Mouse (Mus musculus) neural tube, embryonic 13.5 days (tissue): ENCODE results near the gene Pih1d1. TPM values are rescaled to one million over a fixed set of nuclear protein-coding genes. Genes with fewer than 3 reads are reported as not detected.
"Not testable (repeated sequence)": the region's sequence is repeated elsewhere in the genome, so short reads cannot be mapped to it uniquely, and the experiment has no call there.

ENCODE experiments used
- ATAC-seq: fragments of 200-750 bp; cut with Nextera tagmentation; 2 replicates; pipeline ENCODE4 v1.8.0; 2017; ENCODE audit warnings: low read depth, mild to moderate bottlenecking, moderate TSS enrichment, moderate library complexity
- H3K27ac ChIP-seq: fragments of 300-500 bp; sonication (generic); replicated peaks from 2 replicates; pipeline ENCODE4 v1.5.1; 2015; ENCODE audit warnings: moderate library complexity, mild to moderate bottlenecking, inconsistent platforms
- H3K27me3 ChIP-seq: fragments of 300-500 bp; sonication (generic); 2 replicates; pipeline ENCODE4 v1.6.1; 2015; ENCODE audit warnings: mild to moderate bottlenecking, inconsistent platforms
- H3K36me3 ChIP-seq: fragments of 300-500 bp; sonication (generic); 2 replicates; pipeline ENCODE4 v1.6.1; 2015; ENCODE audit warnings: mild to moderate bottlenecking, inconsistent platforms
- H3K4me1 ChIP-seq: fragments of 300-500 bp; sonication (generic); replicated peaks from 2 replicates; pipeline ENCODE4 v1.6.1; 2015; ENCODE audit warnings: inconsistent platforms
- H3K4me2 ChIP-seq: fragments of 300-500 bp; sonication (generic); 2 replicates; pipeline ENCODE4 v1.6.1; 2015; ENCODE audit warnings: inconsistent platforms, mild to moderate bottlenecking, moderate library complexity
- H3K4me3 ChIP-seq: fragments of 300-500 bp; sonication (generic); 2 replicates; pipeline ENCODE4 v1.5.1; 2015; ENCODE audit warnings: mild to moderate bottlenecking, inconsistent platforms
- H3K9ac ChIP-seq: fragments of 300-500 bp; sonication (generic); 2 replicates; pipeline ENCODE4 v1.6.1; 2015; ENCODE audit warnings: moderate library complexity, mild to moderate bottlenecking, inconsistent platforms
- H3K9me3 ChIP-seq: fragments of 300-500 bp; sonication (generic); 2 replicates; pipeline ENCODE4 v1.6.1; 2016; ENCODE audit warnings: inconsistent platforms
- WGBS: fragments of 180-500 bp; shearing (Covaris S2); methylation state at CpG from one replicate; pipeline ENCODE4 v1.1.7; 2015; 5-methylcytosine and 5-hydroxymethylcytosine counted together
- polyA plus RNA-seq: library from polyadenylated mRNA; unstranded; fragments of >200 nt; fragmentation: Nextera tagmentation; extraction: Ambion mirVana; gene quantifications from 2 replicates; pipeline ENCODE4 v1.2.1, GENCODE M21; 2015

Pih1d1 gene
- 79.9 and 91.9 TPM in 2 replicates for polyA plus RNA-seq

GRCm38 (mm10) chr7:45154096-45154992, at the start of gene Pih1d1, which contains the start of gene Aldh16a1:
TSS of gene Pih1d1 (plus strand) at chr7:45154303.
TSS of gene Aldh16a1 (minus strand) at chr7:45154584.
- H3K4me3 ChIP-seq, result peak within 1 kb of the TSS; percentile 63
- H3K27me3 ChIP-seq, result no peaks in the 10 kb centered on the region
- 5% methylated on average over 69 of the region's 69 CpGs for WGBS

GRCm38 (mm10) chr7:45104941-45105340, 49.2 kb upstream of the Pih1d1 start:
- 0 out of 2 replicates have a peak, but pooled peaks cover 6% of the 10 kb centered on the region for H3K4me1 ChIP-seq

More at GRCm38 (mm10) chr7:45154096-45154992, at the start of gene Pih1d1, which contains the start of gene Aldh16a1:
- Histone ChIP-seq H3K27ac (peak within 1 kb of the TSS; percentile 96), H3K36me3 (peaks cover 22% of the 10 kb centered on the region), H3K4me1 (peaks cover 30% of the 10 kb centered on the region), H3K9ac (peak within 1 kb of the TSS; percentile 94), H3K9me3 (no peaks in the 10 kb centered on the region), H3K4me2 (peak within 1 kb of the TSS; percentile 81)
- ATAC-seq, result peak; percentile 97

GRCm38 (mm10) chr7:45105491-45105890, 48.6 kb upstream of the Pih1d1 start:
- no peak for ATAC-seq
- H3K9ac ChIP-seq, result no peak overlapping the region
- WGBS, result 78% methylated on average over 8 of the region's 8 CpGs

More at GRCm38 (mm10) chr7:45104941-45105340, 49.2 kb upstream of the Pih1d1 start:
- H3K36me3 ChIP-seq, result no peaks in the 10 kb centered on the region
- no peaks in the 10 kb centered on the region for H3K9me3 ChIP-seq
- H3K4me3 ChIP-seq, result no peak overlapping the region
- H3K4me2 ChIP-seq, result no peak overlapping the region
- no peak overlapping the region for H3K27ac ChIP-seq
- no peak for ATAC-seq
- H3K27me3 ChIP-seq, result no peaks in the 10 kb centered on the region
- no peak overlapping the region for H3K9ac ChIP-seq
- WGBS, result 80% methylated on average over 5 of the region's 5 CpGs

GRCm38 (mm10) chr7:45106441-45106840, 47.7 kb upstream of the Pih1d1 start:
- WGBS, result 21% methylated on average over 6 of the region's 6 CpGs
- no peak overlapping the region for H3K4me3 ChIP-seq
- no peaks in the 10 kb centered on the region for H3K36me3 ChIP-seq
- no peaks in the 10 kb centered on the region for H3K27me3 ChIP-seq
- 0 out of 2 replicates have a peak, but pooled peaks cover 6% of the 10 kb centered on the region for H3K4me1 ChIP-seq
- no peak for ATAC-seq
- H3K9ac ChIP-seq, result no peak overlapping the region
- no peak overlapping the region for H3K4me2 ChIP-seq
- no peaks in the 10 kb centered on the region for H3K9me3 ChIP-seq
- H3K27ac ChIP-seq, result no peak overlapping the region

More at GRCm38 (mm10) chr7:45105491-45105890, 48.6 kb upstream of the Pih1d1 start:
- Histone ChIP-seq H3K36me3 (no peaks in the 10 kb centered on the region), H3K4me3 (no peak overlapping the region), H3K4me1 (0 out of 2 replicates have a peak, but pooled peaks cover 6% of the 10 kb centered on the region), H3K4me2 (no peak overlapping the region), H3K27ac (no peak overlapping the region), H3K27me3 (no peaks in the 10 kb centered on the region), H3K9me3 (no peaks in the 10 kb centered on the region)

GRCm38 (mm10) chr7:45107052-45107645, 47.0 kb upstream of the Pih1d1 start:
- Histone ChIP-seq H3K27ac (no peak overlapping the region), H3K4me2 (no peak overlapping the region), H3K4me3 (no peak overlapping the region), H3K27me3 (no peaks in the 10 kb centered on the region), H3K36me3 (no peaks in the 10 kb centered on the region), H3K4me1 (0 out of 2 replicates have a peak, but pooled peaks cover 6% of the 10 kb centered on the region), H3K9me3 (no peaks in the 10 kb centered on the region), H3K9ac (no peak overlapping the region)
- no peak for ATAC-seq
- WGBS, result 59% methylated on average over 5 of the region's 5 CpGs

- not testable (repeated sequence) for ATAC-seq, H3K9me3 ChIP-seq, H3K4me3 ChIP-seq, H3K9ac ChIP-seq, H3K4me1 ChIP-seq, H3K27me3 ChIP-seq, H3K36me3 ChIP-seq, H3K27ac ChIP-seq, H3K4me2 ChIP-seq
- WGBS, result 96% methylated on average over 4 of the region's 4 CpGs
These were observed 44.0 kb upstream of the Pih1d1 start for GRCm38 (mm10) chr7:45110089-45110488.

- no peak for ATAC-seq
- no peaks in the 10 kb centered on the region for H3K9me3 ChIP-seq
- H3K9ac ChIP-seq, result no peak overlapping the region
- no peaks in the 10 kb centered on the region for H3K4me1 ChIP-seq
- 66% methylated on average over 2 of the region's 2 CpGs for WGBS
- H3K27me3 ChIP-seq, result no peaks in the 10 kb centered on the region
- no peaks in the 10 kb centered on the region for H3K36me3 ChIP-seq
- no peak overlapping the region for H3K4me2 ChIP-seq
- no peak overlapping the region for H3K27ac ChIP-seq
- H3K4me3 ChIP-seq, result no peak overlapping the region
These were observed 42.2 kb upstream of the Pih1d1 start for GRCm38 (mm10) chr7:45111940-45112339.

GRCm38 (mm10) chr7:45112529-45112928, 41.6 kb upstream of the Pih1d1 start:
- Histone ChIP-seq H3K4me3 (no peak overlapping the region), H3K4me2 (no peak overlapping the region), H3K9ac (no peak overlapping the region), H3K27me3 (no peaks in the 10 kb centered on the region), H3K4me1 (no peaks in the 10 kb centered on the region), H3K27ac (no peak overlapping the region), H3K36me3 (peaks cover under 1% of the 10 kb centered on the region), H3K9me3 (no peaks in the 10 kb centered on the region)
- 72% methylated on average over 3 of the region's 3 CpGs for WGBS
- no peak for ATAC-seq

- Histone ChIP-seq H3K4me2 (no peak overlapping the region), H3K9ac (no peak overlapping the region), H3K27ac (no peak overlapping the region), H3K4me3 (no peak overlapping the region), H3K27me3 (no peaks in the 10 kb centered on the region), H3K36me3 (peaks cover 10% of the 10 kb centered on the region), H3K9me3 (no peaks in the 10 kb centered on the region), H3K4me1 (no peaks in the 10 kb centered on the region)
- WGBS, result 89% methylated on average over 2 of the region's 2 CpGs
- no peak for ATAC-seq
These were observed 40.6 kb upstream of the Pih1d1 start for GRCm38 (mm10) chr7:45113476-45113875.

- Histone ChIP-seq H3K9ac (no peak overlapping the region), H3K4me1 (peaks cover 14% of the 10 kb centered on the region), H3K9me3 (no peaks in the 10 kb centered on the region), H3K36me3 (peaks cover 49% of the 10 kb centered on the region), H3K4me3 (no peak overlapping the region), H3K27ac (no peak overlapping the region), H3K27me3 (no peaks in the 10 kb centered on the region), H3K4me2 (no peak overlapping the region)
- no peak for ATAC-seq
- 88% methylated on average over 8 of the region's 8 CpGs for WGBS
These were observed 36.5 kb upstream of the Pih1d1 start for GRCm38 (mm10) chr7:45117566-45117965.

GRCm38 (mm10) chr7:45118336-45118735, 35.8 kb upstream of the Pih1d1 start:
- no peaks in the 10 kb centered on the region for H3K27me3 ChIP-seq
- WGBS, result 92% methylated on average over 6 of the region's 6 CpGs
- peaks cover 56% of the 10 kb centered on the region for H3K36me3 ChIP-seq
- no peak for ATAC-seq
- no peak overlapping the region for H3K9ac ChIP-seq
- H3K27ac ChIP-seq, result no peak overlapping the region
- no peak overlapping the region for H3K4me3 ChIP-seq
- no peaks in the 10 kb centered on the region for H3K9me3 ChIP-seq
- H3K4me2 ChIP-seq, result no peak overlapping the region
- H3K4me1 ChIP-seq, result peaks cover 22% of the 10 kb centered on the region
